Mouse (Mus musculus) embryonic facial prominence, embryonic 12.5 days (tissue): ENCODE measurements around the gene Sema5b. TPM values are rescaled to one million over a fixed set of nuclear protein-coding genes. Genes with fewer than 3 reads are reported as not detected.

Experiments used
- ATAC-seq: fragments of 200-750 bp; cut with Nextera tagmentation; 2 replicates; pipeline ENCODE4 v1.8.0; 2017; ENCODE audit not compliant: insufficient number of reproducible peaks, insufficient read depth, low FRiP score, low TSS enrichment
- H3K27ac ChIP-seq: fragments of 300-500 bp; sonication (generic); 2 replicates; pipeline ENCODE4 v1.5.1; 2016; ENCODE audit warnings: mild to moderate bottlenecking
- H3K27me3 ChIP-seq: fragments of 300-500 bp; sonication (generic); 2 replicates; pipeline ENCODE4 v1.6.1; 2016; ENCODE audit warnings: mild to moderate bottlenecking, moderate library complexity
- H3K36me3 ChIP-seq: fragments of 300-500 bp; sonication (generic); 2 replicates; pipeline ENCODE4 v1.6.1; 2016; ENCODE audit warnings: mild to moderate bottlenecking
- H3K4me1 ChIP-seq: fragments of 300-500 bp; sonication (generic); 2 replicates; pipeline ENCODE4 v1.6.1; 2016
- H3K4me2 ChIP-seq: fragments of 300-500 bp; sonication (generic); replicated peaks from 2 replicates; pipeline ENCODE4 v1.6.1; 2016; ENCODE audit warnings: mild to moderate bottlenecking, moderate library complexity
- H3K4me3 ChIP-seq: fragments of 300-500 bp; sonication (generic); 2 replicates; pipeline ENCODE4 v1.5.1; 2016; ENCODE audit warnings: mild to moderate bottlenecking
- H3K9ac ChIP-seq: fragments of 300-500 bp; sonication (generic); 2 replicates; pipeline ENCODE4 v1.6.1; 2016; ENCODE audit warnings: mild to moderate bottlenecking, moderate library complexity
- H3K9me3 ChIP-seq: fragments of 300-500 bp; sonication (generic); 2 replicates; pipeline ENCODE4 v1.6.1; 2016; ENCODE audit warnings: mild to moderate bottlenecking, moderate library complexity
- WGBS: fragments of 180-500 bp; shearing (Covaris S2); methylation state at CpG from one replicate; pipeline ENCODE4 v1.1.7; 2016; 5-methylcytosine and 5-hydroxymethylcytosine counted together
- polyA plus RNA-seq: library from polyadenylated mRNA; unstranded; fragments of >200 nt; fragmentation: Nextera tagmentation; extraction: Ambion mirVana; gene quantifications from 2 replicates; pipeline ENCODE4 v1.2.1, GENCODE M21; 2016

Gene Sema5b
- polyA plus RNA-seq, 1 experiment from 2014 or later: 9.2 TPM

DNA sequence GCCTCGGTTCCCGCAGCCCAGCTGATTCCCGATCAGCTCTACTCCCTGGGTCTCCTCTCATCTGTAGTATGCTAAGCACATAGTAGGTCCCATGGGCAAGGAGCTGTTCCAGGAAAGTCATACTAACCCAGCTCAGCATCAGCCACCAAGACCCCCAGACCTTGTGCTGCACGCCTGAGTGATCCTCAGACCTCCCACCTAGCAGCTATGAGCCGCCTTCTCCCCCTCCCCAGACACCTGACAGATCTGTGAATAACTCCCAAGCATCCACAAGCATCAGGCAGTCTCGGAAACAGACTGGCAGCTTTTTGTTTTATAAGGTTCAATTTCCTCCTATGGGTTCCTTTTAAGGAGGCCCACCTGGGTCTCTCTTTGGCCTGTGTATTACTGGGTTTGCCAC lies 83.9 kb downstream of the Sema5b start:
- H3K27ac ChIP-seq: no peak overlapping the region
- H3K9ac ChIP-seq: no peak overlapping the region
- no peak overlapping the region for H3K4me2 ChIP-seq
- H3K4me3 ChIP-seq: no peak overlapping the region
- WGBS: 61% methylated on average over 6 of the region's 6 CpGs
- no peaks in the 10 kb centered on the region for H3K36me3 ChIP-seq
- peaks cover 2% of the 10 kb centered on the region for H3K4me1 ChIP-seq
- ATAC-seq: no peak
- no peaks in the 10 kb centered on the region for H3K9me3 ChIP-seq
- no peaks in the 10 kb centered on the region for H3K27me3 ChIP-seq

DNA sequence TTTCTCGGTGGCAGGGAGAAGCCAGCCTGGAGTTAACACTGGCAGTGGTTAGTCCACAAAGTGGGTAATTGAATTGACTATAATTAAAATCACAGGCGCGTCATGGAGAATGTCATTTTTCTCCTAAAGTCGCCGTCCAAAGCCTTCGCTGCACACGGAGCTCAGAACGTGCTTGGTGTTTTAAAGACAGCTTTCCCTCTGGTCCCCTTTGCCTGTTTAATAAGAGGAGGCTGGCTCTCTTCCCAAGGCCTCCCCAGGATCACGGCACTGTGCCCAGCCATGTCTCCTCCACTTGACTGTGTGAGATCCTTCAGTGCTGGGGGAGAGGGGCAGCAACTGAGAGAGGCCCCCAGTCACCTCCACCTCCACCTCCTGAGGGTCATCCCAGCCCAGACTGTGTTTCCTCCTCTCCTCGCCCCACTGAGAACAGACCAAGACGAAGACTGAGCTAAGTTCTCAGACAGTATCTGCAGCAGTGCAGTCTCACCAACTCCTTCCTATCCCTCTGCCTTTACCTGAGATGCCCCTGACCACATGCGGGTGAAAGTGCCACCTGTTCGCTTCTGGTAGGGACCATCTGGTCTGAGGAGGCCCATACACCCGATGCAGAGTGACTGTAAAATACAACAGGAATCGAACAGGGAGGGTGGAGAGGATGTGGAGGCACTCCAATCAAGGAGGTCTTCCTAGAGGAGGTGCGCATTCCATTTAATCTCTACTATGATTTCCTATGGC lies 84.5 kb downstream of the Sema5b start:
- 67% methylated on average over 16 of the region's 16 CpGs for WGBS
- Histone ChIP-seq H3K27ac (no peak overlapping the region), H3K9me3 (no peaks in the 10 kb centered on the region), H3K9ac (no peak overlapping the region), H3K4me2 (no peak overlapping the region), H3K4me1 (peaks cover 7% of the 10 kb centered on the region), H3K4me3 (no peak overlapping the region), H3K36me3 (no peaks in the 10 kb centered on the region), H3K27me3 (no peaks in the 10 kb centered on the region)
- ATAC-seq: no peak

DNA sequence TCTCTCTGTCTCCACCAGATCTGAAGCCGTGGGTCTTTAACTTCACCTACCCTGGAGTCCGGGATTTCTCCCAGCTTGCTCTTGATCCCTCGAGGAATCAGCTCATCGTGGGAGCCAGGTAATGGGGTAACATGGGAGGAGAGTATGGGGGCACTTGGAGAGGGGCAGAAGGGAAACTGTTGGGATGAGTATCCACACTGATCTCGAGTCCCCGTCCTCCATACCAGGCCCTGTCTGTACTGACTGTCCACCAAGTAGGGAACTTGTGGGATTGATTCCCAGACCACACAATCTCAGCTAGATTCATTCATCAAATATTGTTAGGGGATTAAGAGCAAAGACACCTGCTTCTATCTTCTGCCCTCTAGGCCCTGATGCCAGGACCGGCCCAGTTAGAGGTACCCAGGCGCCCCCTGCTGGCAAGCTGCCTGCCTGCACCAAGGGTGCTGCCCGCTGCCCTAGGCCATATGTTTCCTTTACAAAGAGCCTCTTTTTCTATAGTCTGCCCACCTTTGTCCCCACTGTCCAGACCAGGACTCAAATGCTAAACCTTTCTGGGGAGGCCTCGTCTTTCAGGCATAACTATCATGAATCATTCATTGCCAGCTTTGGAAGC lies 87.2 kb downstream of the Sema5b start:
- Histone ChIP-seq H3K27me3 (no peaks in the 10 kb centered on the region), H3K4me2 (no peak overlapping the region), H3K4me1 (peaks cover 12% of the 10 kb centered on the region), H3K27ac (no peak overlapping the region), H3K9me3 (no peaks in the 10 kb centered on the region), H3K9ac (no peak overlapping the region), H3K4me3 (no peak overlapping the region), H3K36me3 (no peaks in the 10 kb centered on the region)
- ATAC-seq: peak; percentile 39; the same call in 1 of the 2 replicates
- 36% methylated on average over 10 of the region's 10 CpGs for WGBS

DNA sequence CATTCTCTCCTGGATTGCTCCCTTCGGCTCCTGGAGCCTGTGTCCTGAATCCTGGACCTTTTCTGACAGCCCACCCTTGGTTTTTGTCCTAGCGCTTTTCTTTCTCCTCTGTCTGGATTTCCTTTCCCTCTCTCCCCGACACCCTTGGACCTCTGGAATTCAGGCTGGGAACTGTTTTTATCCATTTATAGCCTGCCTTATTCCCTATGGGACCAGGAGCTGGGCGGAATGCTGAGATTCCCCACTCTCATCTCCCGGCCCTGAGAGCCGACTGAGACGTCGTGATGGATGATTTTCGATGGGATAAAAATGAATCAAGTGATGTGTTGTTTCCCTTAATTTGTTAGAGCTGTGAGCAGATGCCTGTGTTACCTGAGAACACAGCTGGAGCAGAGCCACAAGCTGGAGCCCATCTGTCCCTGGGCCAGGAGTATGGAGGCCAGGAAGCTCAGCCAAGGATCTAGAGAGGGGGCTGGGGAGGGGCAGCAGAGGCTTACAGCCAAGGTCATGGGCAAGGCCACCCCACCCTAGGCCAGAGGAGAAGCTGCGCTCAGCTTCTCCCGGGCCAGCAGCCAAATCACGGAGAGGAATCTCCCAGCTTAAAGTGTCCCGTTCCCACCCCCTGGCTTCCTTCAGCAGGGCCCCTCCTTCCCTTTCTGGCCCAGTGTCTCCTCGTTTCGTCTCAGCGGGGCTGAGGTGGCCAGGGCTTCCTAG lies 89.7 kb downstream of the Sema5b start:
- Histone ChIP-seq H3K9me3 (no peaks in the 10 kb centered on the region), H3K36me3 (no peaks in the 10 kb centered on the region), H3K4me2 (no peak overlapping the region), H3K27ac (no peak overlapping the region), H3K4me3 (no peak overlapping the region), H3K4me1 (peaks cover 10% of the 10 kb centered on the region), H3K27me3 (no peaks in the 10 kb centered on the region), H3K9ac (no peak overlapping the region)
- peak; percentile 66; the same call in 1 of the 2 replicates for ATAC-seq
- 49% methylated on average over 16 of the region's 16 CpGs for WGBS

DNA sequence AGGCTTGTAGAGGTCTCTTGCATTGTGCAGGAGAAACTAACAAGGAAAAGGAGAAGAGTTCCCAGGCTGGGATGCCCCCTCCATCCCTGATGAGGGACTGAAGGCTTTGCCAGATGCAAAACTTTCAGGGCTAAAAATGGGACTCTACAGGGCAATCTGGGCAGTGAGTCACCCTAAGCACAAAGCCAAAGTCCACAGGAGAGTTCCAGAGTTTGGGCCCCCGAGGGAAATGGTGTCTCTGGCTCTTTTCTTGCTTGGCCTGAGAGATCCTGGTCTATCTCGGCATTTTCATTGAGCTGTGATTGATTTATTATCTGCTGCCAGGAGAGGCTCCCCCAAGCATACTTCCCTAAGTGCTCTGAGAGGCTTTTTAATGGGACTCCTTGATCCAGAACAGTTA lies 92.1 kb downstream of the Sema5b start:
- Histone ChIP-seq H3K4me1 (peaks cover 10% of the 10 kb centered on the region), H3K4me2 (no peak overlapping the region), H3K9me3 (no peaks in the 10 kb centered on the region), H3K4me3 (no peak overlapping the region), H3K36me3 (no peaks in the 10 kb centered on the region), H3K27me3 (no peaks in the 10 kb centered on the region), H3K9ac (no peak overlapping the region), H3K27ac (no peak overlapping the region)
- no peak for ATAC-seq
- 63% methylated on average over 2 of the region's 2 CpGs for WGBS

DNA sequence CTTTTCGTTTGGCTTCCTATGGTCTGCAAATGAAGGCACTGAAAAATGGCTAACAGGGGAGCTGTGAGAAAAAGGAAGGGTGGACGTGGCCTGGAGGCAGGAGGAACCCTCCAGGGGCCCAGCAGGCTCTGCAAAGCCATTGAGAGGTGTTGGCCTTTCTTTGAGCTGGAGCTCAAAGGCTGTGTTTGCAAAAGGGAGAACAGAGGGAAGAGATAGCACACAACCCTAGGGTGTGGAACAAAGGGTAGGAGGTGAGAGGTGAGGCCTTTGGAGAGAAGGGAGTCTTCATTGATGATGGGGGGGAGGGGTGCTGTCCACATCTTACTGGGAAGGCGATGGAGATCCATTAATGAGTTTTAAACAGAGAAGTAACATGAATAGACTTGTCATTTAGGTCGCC lies 94.0 kb downstream of the Sema5b start:
- no peak overlapping the region for H3K9ac ChIP-seq
- no peak overlapping the region for H3K4me3 ChIP-seq
- H3K36me3 ChIP-seq: no peaks in the 10 kb centered on the region
- no peak overlapping the region for H3K4me2 ChIP-seq
- no peak overlapping the region for H3K27ac ChIP-seq
- WGBS: 64% methylated on average over 4 of the region's 4 CpGs
- H3K27me3 ChIP-seq: no peaks in the 10 kb centered on the region
- no peak for ATAC-seq
- no peaks in the 10 kb centered on the region for H3K9me3 ChIP-seq
- peaks cover 10% of the 10 kb centered on the region for H3K4me1 ChIP-seq

DNA sequence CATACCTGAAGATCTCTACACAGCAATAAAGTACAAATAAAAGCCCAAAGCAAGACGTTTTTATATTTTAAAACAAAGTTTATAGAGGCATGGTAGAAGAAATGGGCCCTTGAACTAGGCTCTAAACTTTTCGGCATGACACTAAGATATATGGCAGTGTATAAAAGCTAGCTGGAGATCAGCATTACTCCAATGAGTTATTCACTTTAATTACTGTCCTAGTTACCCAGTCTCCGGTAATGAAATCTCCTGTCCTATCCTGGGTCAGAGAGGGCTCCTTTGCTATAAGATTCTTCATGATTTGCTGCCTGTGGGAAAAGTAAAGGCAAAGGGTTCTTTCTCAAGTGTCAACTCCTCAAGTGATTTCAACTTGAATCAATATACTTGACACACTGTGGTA lies 98.6 kb downstream of the Sema5b start:
- no peaks in the 10 kb centered on the region for H3K9me3 ChIP-seq
- WGBS: 74% methylated on average over 3 of the region's 3 CpGs
- no peaks in the 10 kb centered on the region for H3K27me3 ChIP-seq
- no peak overlapping the region for H3K9ac ChIP-seq
- H3K27ac ChIP-seq: no peak overlapping the region
- H3K4me3 ChIP-seq: no peak overlapping the region
- no peaks in the 10 kb centered on the region for H3K4me1 ChIP-seq
- H3K4me2 ChIP-seq: no peak overlapping the region
- no peak for ATAC-seq
- H3K36me3 ChIP-seq: no peaks in the 10 kb centered on the region

DNA sequence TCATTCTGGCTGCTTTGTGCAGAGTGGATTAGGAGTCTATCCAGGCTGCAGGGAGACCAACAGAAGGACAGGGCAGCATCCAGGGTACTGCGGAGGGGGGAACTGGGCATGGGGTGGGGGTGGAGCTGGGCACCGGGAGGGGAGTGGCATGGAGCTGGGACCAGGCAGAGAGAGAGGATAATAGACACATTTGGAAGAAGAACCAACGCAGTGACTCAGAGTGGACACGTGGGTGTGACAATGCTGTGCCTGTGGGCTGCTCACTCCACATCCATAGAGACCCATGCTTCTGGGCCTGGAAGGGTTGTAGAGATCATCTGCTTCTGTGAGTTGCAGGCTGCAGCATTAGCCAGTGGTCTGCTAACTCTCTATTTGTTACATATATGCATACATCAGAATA lies 107.9 kb downstream of the Sema5b start:
- Histone ChIP-seq H3K27ac (no peak overlapping the region), H3K9me3 (no peaks in the 10 kb centered on the region), H3K36me3 (no peaks in the 10 kb centered on the region), H3K4me2 (no peak overlapping the region), H3K4me1 (no peaks in the 10 kb centered on the region), H3K27me3 (no peaks in the 10 kb centered on the region; the same call in 1 of the 2 replicates), H3K4me3 (no peak overlapping the region), H3K9ac (no peak overlapping the region)
- WGBS: 69% methylated on average over 4 of the region's 4 CpGs
- ATAC-seq: no peak

DNA sequence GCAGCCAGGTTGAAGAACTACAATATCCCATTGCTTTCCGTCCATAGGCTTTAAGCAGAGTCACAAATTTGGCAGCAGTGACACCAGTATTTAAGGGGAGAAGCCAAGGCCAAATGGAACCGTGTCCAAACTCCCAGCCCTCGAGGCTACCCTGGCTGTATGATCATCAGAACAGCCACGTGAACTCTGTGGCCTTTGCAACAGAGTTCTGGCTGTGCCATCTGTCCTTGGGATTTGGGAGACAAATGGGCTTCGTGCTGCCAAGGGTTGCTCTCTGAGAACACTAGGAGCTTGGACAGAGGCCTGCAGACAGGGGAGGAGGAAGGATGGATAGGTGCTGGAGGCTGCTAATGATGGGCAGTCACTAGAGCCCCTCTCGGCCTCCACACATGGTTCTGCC lies 111.3 kb downstream of the Sema5b start:
- H3K4me3 ChIP-seq: no peak overlapping the region
- no peak for ATAC-seq
- 65% methylated on average over 6 of the region's 6 CpGs for WGBS

DNA sequence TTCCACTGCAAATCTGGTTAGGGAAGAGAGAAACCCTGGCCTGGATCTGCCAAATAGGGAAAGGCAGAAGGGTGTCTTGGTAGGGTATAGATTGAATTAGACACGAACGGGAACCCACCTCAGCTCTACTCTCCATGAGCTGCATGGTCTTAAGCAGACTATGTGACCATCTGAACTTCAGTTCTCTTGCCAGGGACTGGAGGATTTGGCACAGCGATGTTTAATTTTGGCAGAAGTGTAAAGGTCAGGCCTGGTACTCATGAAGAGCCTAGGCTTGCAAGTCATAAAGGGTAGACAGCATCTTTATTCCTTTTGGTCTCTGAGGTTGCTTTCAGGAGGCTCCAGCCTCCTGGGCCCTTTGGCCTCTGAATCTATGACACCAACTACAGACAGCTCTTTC lies 111.8 kb downstream of the Sema5b start:
- H3K36me3 ChIP-seq: no peaks in the 10 kb centered on the region
- 90% methylated on average over 3 of the region's 3 CpGs for WGBS
- no peaks in the 10 kb centered on the region for H3K4me1 ChIP-seq
- H3K9me3 ChIP-seq: no peaks in the 10 kb centered on the region
- no peak for ATAC-seq
- H3K4me3 ChIP-seq: no peak overlapping the region
- no peak overlapping the region for H3K9ac ChIP-seq
- no peaks in the 10 kb centered on the region; the same call in 1 of the 2 replicates for H3K27me3 ChIP-seq
- H3K4me2 ChIP-seq: no peak overlapping the region
- H3K27ac ChIP-seq: no peak overlapping the region

More for the DNA sequence above, 111.3 kb downstream of the Sema5b start:
- no peaks in the 10 kb centered on the region for H3K9me3 ChIP-seq
- no peaks in the 10 kb centered on the region for H3K36me3 ChIP-seq
- H3K9ac ChIP-seq: no peak overlapping the region
- no peak overlapping the region for H3K27ac ChIP-seq
- no peaks in the 10 kb centered on the region for H3K4me1 ChIP-seq
- H3K4me2 ChIP-seq: no peak overlapping the region
- no peaks in the 10 kb centered on the region; the same call in 1 of the 2 replicates for H3K27me3 ChIP-seq

DNA sequence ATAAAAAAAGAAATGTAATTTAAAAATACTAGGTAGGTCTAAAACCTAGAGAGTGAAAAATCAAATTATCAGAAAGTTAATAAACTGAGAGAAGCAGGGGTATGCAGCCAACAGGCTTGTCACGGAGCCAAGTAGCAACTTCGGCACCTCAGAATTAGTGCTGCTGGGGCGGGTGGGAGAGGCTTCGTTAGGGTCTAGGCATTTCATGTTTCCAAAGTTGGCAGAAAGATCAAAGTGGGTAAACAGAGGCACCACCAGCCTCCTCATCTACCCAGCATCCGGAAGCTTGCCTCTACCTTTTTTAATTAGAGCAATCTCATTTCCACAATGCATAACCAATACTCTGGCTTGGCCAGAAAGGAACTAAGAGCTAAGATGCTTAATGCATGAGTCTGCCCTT lies 113.0 kb downstream of the Sema5b start:
- Histone ChIP-seq H3K9ac (no peak overlapping the region), H3K4me1 (no peaks in the 10 kb centered on the region), H3K4me3 (no peak overlapping the region), H3K4me2 (no peak overlapping the region), H3K9me3 (no peaks in the 10 kb centered on the region), H3K27me3 (peaks cover 11% of the 10 kb centered on the region), H3K36me3 (no peaks in the 10 kb centered on the region), H3K27ac (no peak overlapping the region)
- no peak for ATAC-seq
- 89% methylated on average over 5 of the region's 5 CpGs for WGBS

DNA sequence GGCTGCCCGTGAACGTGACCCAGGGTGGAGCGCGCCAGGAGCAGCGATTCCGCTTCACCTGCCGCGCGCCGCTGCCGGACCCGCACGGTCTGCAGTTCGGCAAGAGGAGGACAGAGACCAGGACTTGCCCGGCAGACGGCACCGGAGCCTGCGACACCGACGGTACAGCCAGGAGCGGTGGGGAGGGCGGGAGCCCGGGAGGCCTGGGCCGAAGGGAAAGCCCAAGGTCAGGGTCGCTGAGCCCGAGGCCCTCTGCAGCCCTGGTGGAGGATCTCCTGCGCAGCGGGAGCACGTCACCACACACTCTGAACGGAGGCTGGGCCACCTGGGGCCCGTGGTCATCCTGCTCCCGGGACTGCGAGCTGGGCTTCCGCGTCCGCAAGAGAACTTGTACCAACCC lies 119.3 kb downstream of the Sema5b start:
- Histone ChIP-seq H3K9ac (no peak overlapping the region), H3K4me1 (peaks cover 6% of the 10 kb centered on the region; the same call in 1 of the 2 replicates), H3K36me3 (no peaks in the 10 kb centered on the region), H3K9me3 (no peaks in the 10 kb centered on the region), H3K4me2 (peak overlapping the region; percentile 66), H3K27me3 (peaks cover 44% of the 10 kb centered on the region), H3K4me3 (peak overlapping the region; percentile 37), H3K27ac (no peak overlapping the region)
- no peak for ATAC-seq
- 8% methylated on average over 35 of the region's 36 CpGs for WGBS
